Mouse (Mus musculus) heart, embryonic 10.5 days (tissue): ENCODE measurements around the gene Psmg3. TPM values are rescaled to one million over a fixed set of nuclear protein-coding genes. Genes with fewer than 3 reads are reported as not detected.

Source experiments
- DNase-seq: peaks from one replicate; pipeline ENCODE4 v3.0.0-alpha.2; 2017; ENCODE audit warnings: low spot score
- H3K27ac ChIP-seq: fragments of 300-500 bp; sonication (generic); 2 replicates; pipeline ENCODE4 v1.5.1; 2016; ENCODE audit warnings: mild to moderate bottlenecking
- H3K27me3 ChIP-seq: fragments of 300-500 bp; sonication (generic); 2 replicates; pipeline ENCODE4 v1.6.1; 2016; ENCODE audit warnings: mild to moderate bottlenecking; ENCODE audit not compliant: poor library complexity, insufficient read depth, severe bottlenecking
- H3K36me3 ChIP-seq: fragments of 300-500 bp; sonication (generic); 2 replicates; pipeline ENCODE4 v1.6.1; 2016; ENCODE audit warnings: mild to moderate bottlenecking, moderate library complexity
- H3K4me1 ChIP-seq: fragments of 300-500 bp; sonication (generic); 2 replicates; pipeline ENCODE4 v1.6.1; 2016; ENCODE audit warnings: mild to moderate bottlenecking
- H3K4me3 ChIP-seq: fragments of 300-500 bp; sonication (generic); 2 replicates; pipeline ENCODE4 v1.5.1; 2016; ENCODE audit warnings: mild to moderate bottlenecking, moderate library complexity
- H3K9me3 ChIP-seq: fragments of 300-500 bp; sonication (generic); 2 replicates; pipeline ENCODE4 v1.6.1; 2016; ENCODE audit warnings: mild to moderate bottlenecking, moderate library complexity
- WGBS: fragments of 180-500 bp; shearing (Covaris S2); methylation state at CpG from one replicate; pipeline ENCODE4 v1.1.7; 2016; 5-methylcytosine and 5-hydroxymethylcytosine counted together
- polyA plus RNA-seq: library from polyadenylated mRNA; unstranded; fragments of >200 nt; fragmentation: Nextera tagmentation; extraction: Ambion mirVana; gene quantifications from 2 replicates; pipeline ENCODE4 v1.2.1, GENCODE M21; 2016

Psmg3 gene
- polyA plus RNA-seq, 1 experiment from 2014 or later = 76.5 TPM

- H3K27me3 ChIP-seq = peaks cover 36% of the 10 kb centered on the region
- no peaks in the 10 kb centered on the region for H3K36me3 ChIP-seq
- H3K27ac ChIP-seq = peak overlapping the region; percentile 62; the same call in 1 of the 2 replicates
- 63% methylated on average over 20 of the region's 20 CpGs for WGBS
- H3K4me3 ChIP-seq = peak overlapping the region; percentile 30
- H3K4me1 ChIP-seq = peaks cover 34% of the 10 kb centered on the region
- no peak for DNase-seq
- H3K9me3 ChIP-seq = no peaks in the 10 kb centered on the region
These were observed 14.1 kb downstream of the Psmg3 start for GRCm38 (mm10) chr5:139812398-139813125.

DNA sequence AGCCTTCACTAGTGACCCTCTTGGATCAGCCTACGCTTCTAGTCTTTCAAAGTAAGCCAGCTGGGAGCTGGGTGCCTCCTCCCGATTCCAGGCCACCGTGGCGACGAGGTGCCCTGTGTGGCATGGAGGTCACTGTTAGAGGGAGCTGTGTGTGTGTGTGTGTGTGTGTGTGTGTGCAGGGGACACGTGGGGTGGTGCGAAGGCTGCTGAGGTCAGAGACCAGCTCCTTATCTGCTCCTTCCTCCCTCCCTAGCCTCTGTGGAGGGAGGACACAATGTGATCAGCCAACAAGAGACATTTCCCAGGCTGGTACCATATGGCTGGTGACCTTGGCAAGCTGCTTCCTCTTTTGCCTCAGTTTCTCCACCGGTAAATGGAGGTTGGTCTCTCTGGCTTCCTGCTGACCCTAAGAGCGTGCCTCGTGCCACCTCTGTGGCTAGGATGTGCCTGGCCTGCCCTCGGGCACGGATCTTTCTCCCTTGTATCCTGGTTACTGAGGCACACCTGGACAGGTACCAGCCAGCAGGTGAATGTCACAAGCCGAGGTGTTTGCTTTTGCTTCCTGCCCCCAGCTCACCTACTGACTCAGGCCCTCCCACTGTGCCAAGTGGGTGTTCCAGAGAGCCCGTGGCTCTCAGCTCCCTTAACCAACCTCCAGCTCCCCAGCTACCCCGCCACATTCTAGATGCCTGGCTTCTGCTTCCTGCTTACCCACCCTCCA is 14.8 kb downstream of the Psmg3 start:
- Histone ChIP-seq H3K27me3 (peaks cover 36% of the 10 kb centered on the region), H3K4me3 (0 out of 2 replicates have a peak overlapping the region, but pooled peaks have one; percentile 3)
- WGBS = 73% methylated on average over 15 of the region's 15 CpGs

GRCm38 (mm10) chr5:139809397-139809796 is 17.3 kb downstream of the Psmg3 start:
- peaks cover 27% of the 10 kb centered on the region for H3K27me3 ChIP-seq
- 51% methylated on average over 4 of the region's 4 CpGs for WGBS
- no peak overlapping the region for H3K27ac ChIP-seq
- DNase-seq = no peak
- H3K4me1 ChIP-seq = peaks cover 47% of the 10 kb centered on the region
- H3K36me3 ChIP-seq = no peaks in the 10 kb centered on the region
- no peak overlapping the region for H3K4me3 ChIP-seq
- no peaks in the 10 kb centered on the region for H3K9me3 ChIP-seq

More for the DNA sequence above, 14.8 kb downstream of the Psmg3 start:
- peak overlapping the region; percentile 62; the same call in 1 of the 2 replicates for H3K27ac ChIP-seq
- H3K9me3 ChIP-seq = no peaks in the 10 kb centered on the region
- H3K4me1 ChIP-seq = peaks cover 34% of the 10 kb centered on the region
- no peaks in the 10 kb centered on the region for H3K36me3 ChIP-seq
- peak; percentile 86 for DNase-seq

- no peak overlapping the region for H3K4me3 ChIP-seq
- H3K27me3 ChIP-seq = no peaks in the 10 kb centered on the region
- H3K4me1 ChIP-seq = peaks cover 48% of the 10 kb centered on the region
- 88% methylated on average over 8 of the region's 8 CpGs for WGBS
- H3K27ac ChIP-seq = peak overlapping the region; percentile 89
- no peaks in the 10 kb centered on the region for H3K9me3 ChIP-seq
- H3K36me3 ChIP-seq = peaks cover 16% of the 10 kb centered on the region
- DNase-seq = peak; percentile 83
These were observed 20.8 kb downstream of the Psmg3 start for GRCm38 (mm10) chr5:139805924-139806323.

GRCm38 (mm10) chr5:139804573-139805111 is 22.0 kb downstream of the Psmg3 start:
- Histone ChIP-seq H3K27me3 (no peaks in the 10 kb centered on the region), H3K9me3 (no peaks in the 10 kb centered on the region), H3K27ac (peak overlapping the region; percentile 89), H3K4me1 (peaks cover 61% of the 10 kb centered on the region), H3K36me3 (peaks cover 29% of the 10 kb centered on the region), H3K4me3 (0 out of 2 replicates have a peak overlapping the region, but pooled peaks have one; percentile 42)
- WGBS = 54% methylated on average over 11 of the region's 11 CpGs
- no peak for DNase-seq

GRCm38 (mm10) chr5:139804107-139804551 is 22.6 kb downstream of the Psmg3 start:
- Histone ChIP-seq H3K9me3 (no peaks in the 10 kb centered on the region), H3K27ac (peak overlapping the region; percentile 89), H3K27me3 (no peaks in the 10 kb centered on the region), H3K36me3 (peaks cover 34% of the 10 kb centered on the region), H3K4me1 (peaks cover 66% of the 10 kb centered on the region), H3K4me3 (peak overlapping the region; percentile 42)
- peak; percentile 96 for DNase-seq
- WGBS = 2% methylated on average over 6 of the region's 6 CpGs

DNA sequence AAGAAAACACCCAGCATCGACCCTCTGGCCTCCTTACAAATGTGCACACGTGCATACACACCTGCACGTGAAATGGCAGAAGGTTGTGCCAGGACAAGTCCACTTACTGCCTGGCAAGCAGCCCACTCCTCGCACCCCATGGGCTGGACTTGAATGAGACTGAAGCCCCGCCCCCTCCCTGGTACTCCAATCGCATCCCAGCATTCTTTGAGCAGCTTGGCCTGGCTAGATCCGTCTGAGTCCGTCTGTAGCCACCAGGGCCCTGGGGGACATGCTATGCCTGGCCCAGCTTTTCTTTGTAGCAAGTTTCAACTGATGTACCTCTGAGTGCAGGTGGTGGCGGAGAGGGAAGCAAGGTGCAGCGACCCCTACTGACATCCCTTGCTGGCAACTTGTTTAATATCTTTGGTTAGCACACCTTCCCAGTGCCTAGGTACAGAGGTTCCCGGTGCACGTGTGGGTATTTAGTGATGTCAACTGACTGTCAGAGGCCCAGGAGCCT is 23.0 kb downstream of the Psmg3 start:
- Histone ChIP-seq H3K4me3 (peak overlapping the region; percentile 42), H3K27me3 (no peaks in the 10 kb centered on the region), H3K36me3 (peaks cover 37% of the 10 kb centered on the region), H3K4me1 (peaks cover 71% of the 10 kb centered on the region), H3K27ac (peak overlapping the region; percentile 89), H3K9me3 (no peaks in the 10 kb centered on the region)
- whole genome bisulfite sequencing = 6% methylated on average over 12 of the region's 12 CpGs
- DNase-seq = peak; percentile 92

- peak overlapping the region; percentile 89 for H3K27ac ChIP-seq
- DNase-seq = no peak
- H3K4me1 ChIP-seq = peaks cover 74% of the 10 kb centered on the region
- WGBS = 69% methylated on average over 8 of the region's 8 CpGs
- no peaks in the 10 kb centered on the region for H3K27me3 ChIP-seq
- H3K9me3 ChIP-seq = no peaks in the 10 kb centered on the region
- peak overlapping the region; percentile 42; the same call in 1 of the 2 replicates for H3K4me3 ChIP-seq
- H3K36me3 ChIP-seq = peaks cover 37% of the 10 kb centered on the region
These were observed 23.5 kb downstream of the Psmg3 start for GRCm38 (mm10) chr5:139803165-139803564.

DNA sequence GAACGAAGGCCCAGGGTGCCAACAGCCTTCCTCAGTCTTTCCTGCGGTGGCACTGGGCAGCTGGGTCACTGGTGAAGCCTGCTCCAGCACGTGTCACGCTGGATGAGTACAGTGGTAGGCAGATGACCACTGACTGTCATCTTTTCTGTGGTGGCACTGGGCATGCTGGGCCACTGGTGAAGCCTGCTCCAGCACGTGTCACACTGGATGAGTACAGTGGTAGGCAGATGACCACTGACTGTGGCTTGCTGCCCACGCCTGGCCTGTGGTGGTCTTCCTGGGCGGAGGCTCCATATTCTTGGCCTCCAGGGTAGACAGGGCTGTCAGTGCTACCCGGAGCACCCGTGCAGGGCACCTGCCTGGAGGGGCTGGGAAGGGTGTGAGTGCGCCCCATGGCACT is 24.8 kb downstream of the Psmg3 start:
- Histone ChIP-seq H3K27me3 (no peaks in the 10 kb centered on the region), H3K9me3 (no peaks in the 10 kb centered on the region), H3K27ac (no peak overlapping the region), H3K4me1 (peaks cover 84% of the 10 kb centered on the region), H3K4me3 (no peak overlapping the region), H3K36me3 (peaks cover 37% of the 10 kb centered on the region)
- WGBS = 90% methylated on average over 10 of the region's 10 CpGs
- no peak for DNase-seq

DNA sequence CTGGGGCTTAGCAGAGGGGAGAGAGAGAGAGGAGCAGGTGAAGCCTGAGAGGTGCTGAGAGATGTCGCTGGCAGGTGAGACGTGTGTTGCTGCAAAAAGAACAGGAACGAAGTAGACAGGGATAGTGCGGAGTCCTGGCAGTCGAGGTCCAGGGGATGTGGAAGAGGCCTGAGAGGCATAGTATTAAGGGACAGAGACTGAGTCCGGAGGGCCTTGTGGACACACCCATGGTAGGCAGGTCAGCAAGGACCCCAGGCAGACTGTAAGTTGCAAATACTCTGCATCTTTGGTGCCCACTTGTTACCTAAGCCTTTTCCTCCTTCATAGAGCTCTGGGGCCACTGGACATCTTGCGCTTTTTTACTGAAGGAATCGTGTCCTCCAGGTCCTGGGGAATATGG is 25.5 kb downstream of the Psmg3 start:
- Histone ChIP-seq H3K4me1 (peaks cover 90% of the 10 kb centered on the region), H3K4me3 (no peak overlapping the region), H3K27me3 (no peaks in the 10 kb centered on the region), H3K9me3 (no peaks in the 10 kb centered on the region), H3K36me3 (peaks cover 37% of the 10 kb centered on the region), H3K27ac (peak overlapping the region; percentile 93; the same call in 1 of the 2 replicates)
- no peak for DNase-seq
- WGBS = 87% methylated on average over 8 of the region's 8 CpGs

DNA sequence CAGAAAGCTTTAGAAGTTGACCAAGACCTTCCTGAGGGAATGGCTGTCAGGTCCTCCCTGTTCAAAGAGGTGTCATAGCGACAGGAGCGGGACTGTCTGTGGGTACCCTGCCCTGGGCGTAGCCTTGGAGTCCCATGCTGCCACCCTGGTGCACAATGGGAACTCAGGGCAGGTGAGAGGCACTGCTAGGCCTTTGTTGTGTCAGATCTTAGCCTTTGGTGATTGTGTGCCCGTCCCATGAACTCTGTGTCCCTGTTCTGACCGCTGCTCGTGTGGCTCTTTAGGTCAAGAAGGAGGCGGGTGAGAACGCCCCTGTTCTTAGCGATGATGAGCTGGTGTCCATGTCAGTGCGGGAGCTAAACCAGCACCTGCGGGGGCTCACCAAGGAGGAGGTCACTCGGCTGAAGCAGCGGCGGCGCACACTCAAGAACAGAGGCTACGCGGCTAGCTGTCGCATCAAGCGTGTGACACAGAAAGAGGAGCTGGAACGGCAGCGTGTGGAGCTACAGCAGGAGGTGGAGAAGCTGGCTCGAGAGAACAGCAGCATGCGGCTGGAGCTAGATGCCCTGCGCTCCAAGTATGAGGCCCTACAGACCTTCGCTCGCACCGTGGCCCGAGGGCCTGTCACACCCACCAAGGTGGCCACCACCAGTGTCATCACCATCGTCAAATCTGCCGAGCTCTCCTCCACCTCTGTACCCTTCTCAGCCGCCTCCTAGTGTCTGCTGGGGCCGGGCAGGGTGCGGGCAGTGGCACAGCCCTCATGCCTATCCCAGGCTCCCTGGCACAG is 26.7 kb downstream of the Psmg3 start:
- no peaks in the 10 kb centered on the region for H3K27me3 ChIP-seq
- no peak for DNase-seq
- peaks cover 92% of the 10 kb centered on the region for H3K4me1 ChIP-seq
- H3K27ac ChIP-seq = peak overlapping the region; percentile 93
- peaks cover 37% of the 10 kb centered on the region for H3K36me3 ChIP-seq
- no peaks in the 10 kb centered on the region for H3K9me3 ChIP-seq
- 89% methylated on average over 33 of the region's 33 CpGs for WGBS
- H3K4me3 ChIP-seq = no peak overlapping the region

GRCm38 (mm10) chr5:139799041-139799440 is 27.6 kb downstream of the Psmg3 start:
- Histone ChIP-seq H3K27me3 (no peaks in the 10 kb centered on the region), H3K27ac (peak overlapping the region; percentile 93), H3K4me1 (peaks cover 92% of the 10 kb centered on the region), H3K9me3 (no peaks in the 10 kb centered on the region), H3K4me3 (no peak overlapping the region), H3K36me3 (peaks cover 37% of the 10 kb centered on the region)
- WGBS = 93% methylated on average over 9 of the region's 9 CpGs
- no peak for DNase-seq
